In genomic region chr6:124820891-124821290, GRCm38 (mm10) we compare ENCODE assay signal across 36 mouse cellular contexts. TPM values are rescaled to one million over a fixed set of nuclear protein-coding genes. Genes with fewer than 3 reads are reported as not detected.
"Had no signal": no experiment of that assay in that cellular context is flagged by ENCODE, and none has a peak within 500 bp of the region (broad histone marks: within the 10 kb centered on the region; RNA-seq: fewer than 3 reads in every experiment).

No protein-coding gene starts in this region.

- H3K4me3 ChIP-seq: limb, embryonic 10.5 days; limb, embryonic 12.5 days; limb, embryonic 13.5 days; limb, embryonic 15.5 days; liver, embryonic 12.5 days; liver, embryonic 13.5 days; liver, embryonic 15.5 days; lung, embryonic 15.5 days; megakaryocyte, embryonic 14.5 days; midbrain, embryonic 12.5 days; midbrain, embryonic 13.5 days; midbrain, embryonic 15.5 days; myocyte; neural tube, embryonic 12.5 days; neural tube, embryonic 13.5 days had no signal

- H3K4me1 ChIP-seq: limb, embryonic 10.5 days; limb, embryonic 12.5 days; limb, embryonic 13.5 days; limb, embryonic 15.5 days; lung, embryonic 15.5 days; midbrain, embryonic 12.5 days; midbrain, embryonic 13.5 days; midbrain, embryonic 15.5 days; neural tube, embryonic 12.5 days; neural tube, embryonic 13.5 days had no signal

- H3K27ac ChIP-seq: limb, embryonic 10.5 days; limb, embryonic 12.5 days; limb, embryonic 13.5 days; limb, embryonic 15.5 days; liver, embryonic 12.5 days; liver, embryonic 13.5 days; liver, embryonic 14.5 days; liver, embryonic 15.5 days; lung, embryonic 15.5 days; macrophage; midbrain, embryonic 12.5 days; midbrain, embryonic 13.5 days; midbrain, embryonic 15.5 days; neural tube, embryonic 12.5 days; neural tube, embryonic 13.5 days had no signal

- ATAC-seq: liver, embryonic 12.5 days; liver, postnatal 0 days; lung, postnatal 0 days; midbrain, embryonic 13.5 days; midbrain, embryonic 15.5 days; midbrain, embryonic 16.5 days had no signal

- DNase-seq: left cerebral cortex, postnatal 4 days; liver; liver, embryonic 13.5 days; liver, postnatal 0 days; lung, adult 18-20 months; lung, adult 2 months; lung, embryonic 14.5 days; lung, postnatal 10 days; lung, postnatal 14 days; lung, postnatal 36 days; midbrain, embryonic 14.5 days had no signal

- H3K27me3 ChIP-seq: limb, embryonic 12.5 days; limb, embryonic 13.5 days; limb, embryonic 15.5 days; liver, embryonic 12.5 days; liver, embryonic 13.5 days; liver, embryonic 15.5 days; lung, embryonic 15.5 days; megakaryocyte, embryonic 14.5 days; midbrain, embryonic 12.5 days; midbrain, embryonic 13.5 days; midbrain, embryonic 15.5 days; neural tube, embryonic 12.5 days; neural tube, embryonic 13.5 days had no signal

- H3K4me2 ChIP-seq: limb, embryonic 12.5 days; limb, embryonic 13.5 days; limb, embryonic 15.5 days; liver, embryonic 11.5 days; liver, embryonic 12.5 days; liver, embryonic 13.5 days; liver, embryonic 15.5 days; lung, embryonic 14.5 days; lung, embryonic 15.5 days; midbrain, embryonic 12.5 days; midbrain, embryonic 13.5 days; midbrain, embryonic 15.5 days; neural tube, embryonic 12.5 days; neural tube, embryonic 13.5 days had no signal

- H3K9ac ChIP-seq: limb, embryonic 12.5 days; limb, embryonic 13.5 days; limb, embryonic 15.5 days; liver, embryonic 12.5 days; liver, embryonic 13.5 days; liver, embryonic 14.5 days; liver, embryonic 15.5 days; liver, postnatal 0 days; lung, embryonic 14.5 days; lung, embryonic 15.5 days; midbrain, embryonic 12.5 days; midbrain, embryonic 13.5 days; midbrain, embryonic 15.5 days; neural tube, embryonic 12.5 days; neural tube, embryonic 13.5 days had no signal

- H3K9me3 ChIP-seq: limb, embryonic 10.5 days; limb, embryonic 12.5 days; limb, embryonic 13.5 days; limb, embryonic 15.5 days; liver, embryonic 12.5 days; liver, embryonic 13.5 days; liver, embryonic 15.5 days; lung, embryonic 15.5 days; megakaryocyte, embryonic 14.5 days; midbrain, embryonic 12.5 days; midbrain, embryonic 13.5 days; midbrain, embryonic 15.5 days; neural tube, embryonic 12.5 days; neural tube, embryonic 13.5 days had no signal

RNA-seq across cellular contexts. Expression of gene Cdca3, which starts 8.5 kb away (rescaled TPM):
- total RNA-seq: monocyte, adult 5-6 weeks had no signal

RNA-seq across cellular contexts. Expression of gene Gnb3, which starts 19.2 kb away (rescaled TPM):
- total RNA-seq: left cerebral cortex, postnatal 14 days; liver, adult 2 months; megakaryocyte progenitor cell, adult 5-6 weeks; megakaryocyte, adult 5-6 weeks; megakaryocyte-erythroid progenitor cell, adult 5-6 weeks; monocyte, adult 5-6 weeks had no signal
- polyA plus RNA-seq: liver, adult 2 months; macrophage had no signal
